In the genomic region with DNA sequence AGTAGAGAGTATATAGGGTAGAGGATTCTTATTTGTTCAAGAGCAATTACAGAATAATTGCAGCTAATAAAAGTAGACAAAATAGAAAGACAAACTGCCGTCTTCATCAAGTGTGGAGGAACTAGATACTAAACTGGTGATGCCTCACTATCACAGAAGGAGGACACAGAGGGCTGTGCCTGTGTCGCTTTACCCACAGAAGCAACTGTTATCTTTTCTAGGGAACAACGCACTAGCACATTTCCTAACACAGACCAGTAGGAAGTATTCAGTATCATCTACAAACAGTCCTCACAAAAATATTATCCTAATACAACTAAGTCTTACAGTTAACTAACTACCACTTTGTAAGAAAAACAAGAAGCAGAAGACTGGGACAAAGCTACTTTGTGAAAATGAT, we compare ENCODE assay signal across 28 mouse cellular contexts.
"Had no signal": no experiment of that assay in that cellular context is flagged by ENCODE, and none has a peak within 500 bp of the region (broad histone marks: within the 10 kb centered on the region; RNA-seq: fewer than 3 reads in every experiment).

No protein-coding gene starts in this region.

- H3K27me3 ChIP-seq: heart, embryonic 12.5 days; hindbrain, embryonic 12.5 days; intestine, embryonic 15.5 days; kidney, embryonic 15.5 days; limb, embryonic 13.5 days; limb, embryonic 15.5 days; liver, embryonic 13.5 days had no signal

- DNase-seq: gastrocnemius, adult 2 months; gastrocnemius, postnatal 10 days; gastrocnemius, postnatal 25 days; heart, adult 18-20 months; heart, postnatal 10 days; heart, postnatal 4 days; kidney, adult 11 months; kidney, adult 2 months; kidney, adult 9 months; kidney, postnatal 14 days; kidney, postnatal 36 days; layer of hippocampus, adult 9-11 months; layer of hippocampus, postnatal 36 days; left cerebral cortex, postnatal 4 days; liver, embryonic 13.5 days had no signal

- H3K4me2 ChIP-seq: heart, embryonic 12.5 days; hindbrain, embryonic 12.5 days; hindbrain, embryonic 14.5 days; intestine, embryonic 15.5 days; kidney, embryonic 15.5 days; limb, embryonic 13.5 days; limb, embryonic 15.5 days; liver, embryonic 11.5 days; liver, embryonic 13.5 days had no signal

- H3K9ac ChIP-seq: heart, embryonic 12.5 days; hindbrain, embryonic 12.5 days; hindbrain, embryonic 14.5 days; intestine, embryonic 15.5 days; kidney, embryonic 15.5 days; limb, embryonic 13.5 days; limb, embryonic 15.5 days; liver, embryonic 13.5 days had no signal

- ATAC-seq: hindbrain, embryonic 16.5 days; inflammation-experienced regulatory T-cells, adult 6 months; intestine, embryonic 15.5 days had no signal

- H3K27ac ChIP-seq: gastrocnemius, adult 2 months; heart, embryonic 10.5 days; hindbrain, embryonic 10.5 days; hindbrain, embryonic 12.5 days; hindbrain, embryonic 14.5 days; intestine, embryonic 15.5 days; kidney, embryonic 15.5 days; kidney, postnatal 0 days; limb, embryonic 13.5 days; limb, embryonic 15.5 days; liver, embryonic 13.5 days had no signal

- H3K4me3 ChIP-seq: gastrocnemius, adult 2 months; heart, embryonic 10.5 days; heart, embryonic 12.5 days; hindbrain, embryonic 10.5 days; hindbrain, embryonic 12.5 days; intestine, embryonic 15.5 days; kidney, embryonic 15.5 days; limb, embryonic 13.5 days; limb, embryonic 15.5 days; liver, embryonic 13.5 days had no signal

- H3K36me3 ChIP-seq: heart, embryonic 10.5 days; heart, embryonic 12.5 days; hindbrain, embryonic 12.5 days; intestine, embryonic 15.5 days; kidney, embryonic 15.5 days; limb, embryonic 13.5 days; limb, embryonic 15.5 days; liver, embryonic 13.5 days had no signal

- H3K4me1 ChIP-seq: heart, embryonic 10.5 days; heart, embryonic 12.5 days; intestine, embryonic 15.5 days; kidney, embryonic 15.5 days; limb, embryonic 13.5 days; limb, embryonic 15.5 days; liver, embryonic 13.5 days had no signal

- H3K9me3 ChIP-seq: heart, embryonic 10.5 days; hindbrain, embryonic 10.5 days; hindbrain, embryonic 12.5 days; intestine, embryonic 15.5 days; limb, embryonic 15.5 days; liver, embryonic 13.5 days had no signal
